Mouse (Mus musculus) olfactory bulb, adult 2 months (tissue): ENCODE data around the gene Ruvbl2.

Experiments
- CTCF ChIP-seq: fragments of 200-500 bp; IDR thresholded peaks from 2 replicates; pipeline ENCODE4 v1.5.1; 2012; ENCODE audit warnings: low read depth, mild to moderate bottlenecking, low read length, moderate library complexity; ENCODE audit not compliant: insufficient read depth
- POLR2A ChIP-seq: fragments of 200-500 bp; IDR thresholded peaks from 2 replicates; pipeline ENCODE4 v1.6.1; 2012; ENCODE audit warnings: mild to moderate bottlenecking, low read depth, low read length, moderate library complexity; ENCODE audit not compliant: insufficient read depth

DNA sequence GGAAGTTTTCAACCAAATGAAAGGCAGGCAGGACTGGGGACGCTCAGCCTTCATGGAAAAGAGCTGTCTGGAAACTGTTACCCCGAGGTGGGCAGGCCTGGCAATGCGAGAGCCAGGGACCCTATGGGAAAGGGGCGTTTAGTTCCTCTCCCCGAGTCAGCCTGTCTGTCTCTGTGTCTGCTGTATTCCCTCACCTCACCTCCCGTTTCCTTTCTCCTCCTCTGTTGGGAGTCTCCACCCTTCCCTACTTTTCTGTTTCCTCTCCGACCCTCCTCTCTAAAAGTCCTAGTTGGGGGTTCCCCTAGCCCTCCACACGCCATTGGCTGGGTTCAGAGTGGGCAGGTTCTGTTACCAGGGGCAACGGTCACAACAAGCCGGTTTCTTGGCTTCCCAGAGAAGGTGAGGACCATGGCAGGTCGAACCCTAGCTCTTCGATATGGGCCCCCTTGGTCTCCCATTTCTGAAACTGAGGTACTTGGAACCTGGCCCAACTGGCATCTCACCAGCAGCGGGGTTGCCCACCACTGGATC, 19.9 kb downstream of the Ruvbl2 start:
- no peak for TF ChIP-seq POLR2A
- TF ChIP-seq CTCF, result no peak
